Mouse (Mus musculus): ENCODE results near the gene Rft1.

Rft1 gene

GRCm38 (mm10) chr14:30734665-30735064, 80.5 kb downstream of the Rft1 start:
- no peak for DNase-seq (ENCODE audit: low read depth)

GRCm38 (mm10) chr14:30735810-30736209, 81.7 kb downstream of the Rft1 start:
- no peak for DNase-seq (ENCODE audit: low read depth)

- no peak for DNase-seq (ENCODE audit: low read depth)
These were observed 82.3 kb downstream of the Rft1 start for GRCm38 (mm10) chr14:30736413-30736812.

All from naive thymus-derived CD4-positive, alpha-beta T cell, adult 2 months (primary cell).